Mouse (Mus musculus): Measurements from ENCODE around the gene Arl6ip4.

- TF ChIP-seq EP300 (IDR thresholded peaks at IDR 0.05; ENCODE audit: insufficient read depth, low read depth, low read length) (no peak), CTCF (IDR thresholded peaks at IDR 0.05) (no peak), POLR2A (IDR thresholded peaks at IDR 0.05; ENCODE audit: insufficient read depth, low read depth, low read length) (no peak)
Measured at GRCm38 (mm10) chr5:124150895-124151294, 35.0 kb downstream of the Arl6ip4 start.
